ENCODE assay signal across 8 mouse cellular contexts in genomic region chr9:32516691-32517090, GRCm38 (mm10). TPM values are rescaled to one million over a fixed set of nuclear protein-coding genes. Genes with fewer than 3 reads are reported as not detected.
DNase-seq lines count a peak whose midpoint lies in the region; ATAC-seq and TF ChIP-seq lines count a peak whose summit lies in the region.

No protein-coding gene starts in this region.

- H3K9me3 ChIP-seq in intestine, embryonic 16.5 days (ENCODE audit: control insufficient read depth, low read length) = no peaks in the 10 kb centered on the region
- no peaks in the 10 kb centered on the region for H3K9me3 ChIP-seq in intestine, postnatal 0 days (ENCODE audit: control insufficient read depth)
- H3K9me3 ChIP-seq in liver, embryonic 14.5 days (ENCODE audit: control insufficient read depth, low read length) = no peaks in the 10 kb centered on the region

- TF ChIP-seq POLR2A in thymus, adult 2 months (IDR thresholded peaks at IDR 0.05; ENCODE audit: control insufficient read depth, extremely low read depth, insufficient read depth, low read length, poor library complexity) = no peak

- H3K4me3 ChIP-seq in intestine, embryonic 16.5 days (ENCODE audit: low read length) = no peak overlapping the region
- no peak overlapping the region for H3K4me3 ChIP-seq in intestine, postnatal 0 days (ENCODE audit: low read depth, low read length)
- H3K4me3 ChIP-seq in thymus, adult 2 months (ENCODE audit: control insufficient read depth, insufficient read depth, low read length) = peak overlapping the region; percentile 29; the same call in 1 of the 2 replicates
- no peak overlapping the region for H3K4me3 ChIP-seq in liver, embryonic 14.5 days (ENCODE audit: insufficient read depth in 1 of 2, low read depth in 2 of 2, low read length in 2 of 2)

- no peak overlapping the region for H3K9ac ChIP-seq in intestine, embryonic 16.5 days (ENCODE audit: low read depth, low read length)
- no peak overlapping the region for H3K9ac ChIP-seq in intestine, postnatal 0 days (ENCODE audit: low read depth, low read length)
- H3K9ac ChIP-seq in liver, embryonic 14.5 days (replicated peaks) = no peak overlapping the region

- peak overlapping the region; percentile 5; the same call in 1 of the 2 replicates for H3K27ac ChIP-seq in intestine, embryonic 16.5 days (ENCODE audit: low read length)
- no peak overlapping the region for H3K27ac ChIP-seq in intestine, postnatal 0 days (ENCODE audit: low read depth, low read length)
- H3K27ac ChIP-seq in thymus, adult 2 months (ENCODE audit: control insufficient read depth, insufficient read depth, low read length) = peak overlapping the region; percentile 97
- H3K27ac ChIP-seq in liver, embryonic 14.5 days = no peak overlapping the region

- 70% methylated on average over 9 of the region's 9 CpGs for WGBS in intestine, embryonic 16.5 days
- WGBS in intestine, postnatal 0 days = 62% methylated on average over 9 of the region's 9 CpGs
- WGBS in thymus, adult 2 months = 5% methylated on average over 9 of the region's 9 CpGs
- 23% methylated on average over 9 of the region's 9 CpGs for WGBS in liver, embryonic 14.5 days (ENCODE audit: insufficient replicate concordance)

- no peak for ATAC-seq in intestine, embryonic 16.5 days
- ATAC-seq in intestine, postnatal 0 days = no peak
- no peak for ATAC-seq in liver, embryonic 14.5 days (ENCODE audit: insufficient read depth)

- H3K36me3 ChIP-seq in intestine, embryonic 16.5 days (ENCODE audit: control insufficient read depth, insufficient read depth, low read length) = no peaks in the 10 kb centered on the region
- no peaks in the 10 kb centered on the region for H3K36me3 ChIP-seq in intestine, postnatal 0 days (ENCODE audit: control insufficient read depth, insufficient read depth)
- no peaks in the 10 kb centered on the region for H3K36me3 ChIP-seq in thymus, adult 2 months (ENCODE audit: control insufficient read depth, insufficient read depth, low read length)
- no peaks in the 10 kb centered on the region for H3K36me3 ChIP-seq in liver, embryonic 14.5 days (replicated peaks; ENCODE audit: control insufficient read depth, insufficient read depth, low read depth)

- no peak overlapping the region for H3K4me2 ChIP-seq in intestine, embryonic 16.5 days (ENCODE audit: low read depth, low read length)
- H3K4me2 ChIP-seq in intestine, postnatal 0 days (replicated peaks; ENCODE audit: low read depth) = no peak overlapping the region
- peak overlapping the region; percentile 23 for H3K4me2 ChIP-seq in liver, embryonic 14.5 days (ENCODE audit: low read depth)

- TF ChIP-seq EP300 in liver, embryonic 14.5 days (IDR thresholded peaks at IDR 0.05; ENCODE audit: low read depth) = no peak

- H3K4me1 ChIP-seq in intestine, embryonic 16.5 days (ENCODE audit: control insufficient read depth, insufficient read depth, low read length) = peaks cover 20% of the 10 kb centered on the region
- no peaks in the 10 kb centered on the region; the same call in 1 of the 2 replicates for H3K4me1 ChIP-seq in intestine, postnatal 0 days (replicated peaks; ENCODE audit: control insufficient read depth, insufficient read depth, low read length)
- peaks cover 77% of the 10 kb centered on the region for H3K4me1 ChIP-seq in thymus, adult 2 months (replicated peaks; ENCODE audit: control insufficient read depth, insufficient read depth, low read length)
- peaks cover 8 to 39% of the 10 kb centered on the region in 2 experiments for H3K4me1 ChIP-seq in liver, embryonic 14.5 days (replicated peaks; ENCODE audit: control insufficient read depth in 2 of 2, insufficient read depth in 2 of 2, low read length in 1 of 2)

- no peak for TF ChIP-seq CTCF in intestine, postnatal 0 days (IDR thresholded peaks at IDR 0.05; ENCODE audit: low read depth)
- no peak for TF ChIP-seq CTCF in thymus, adult 2 months (IDR thresholded peaks at IDR 0.05; ENCODE audit: borderline replicate concordance, control insufficient read depth, extremely low read depth, insufficient read depth, low read length, poor library complexity)
- no peak for TF ChIP-seq CTCF in liver, embryonic 14.5 days (IDR thresholded peaks at IDR 0.05; ENCODE audit: low read depth)

- no peaks in the 10 kb centered on the region for H3K27me3 ChIP-seq in intestine, embryonic 16.5 days (replicated peaks; ENCODE audit: control insufficient read depth, insufficient read depth, low read length)
- no peaks in the 10 kb centered on the region for H3K27me3 ChIP-seq in intestine, postnatal 0 days (replicated peaks; ENCODE audit: control insufficient read depth, insufficient read depth, low read length)
- H3K27me3 ChIP-seq in thymus, adult 2 months (ENCODE audit: control insufficient read depth, insufficient read depth, low read length) = no peaks in the 10 kb centered on the region
- H3K27me3 ChIP-seq in liver, embryonic 14.5 days (ENCODE audit: control insufficient read depth, insufficient read depth, low read length) = no peaks in the 10 kb centered on the region

- no peak for DNase-seq in thymus, adult 2 months
- no peak for DNase-seq in thymus, postnatal 36 days
- no peak for DNase-seq in liver, embryonic 14.5 days (ENCODE audit: low read depth in 3 of 3, low spot score in 3 of 3)
- no peak for DNase-seq in urinary bladder, postnatal 4 days (ENCODE audit: low spot score in 2 of 2)
- no peak for DNase-seq in urinary bladder, adult 2 months (ENCODE audit: low spot score)
- no peak for DNase-seq in cerebellum, postnatal 10 days

RNA-seq across cellular contexts. Expression of gene Fli1, which starts 26.0 kb away (rescaled TPM):
- 10.1 and 10.3 TPM in 2 replicates for polyA plus RNA-seq in intestine, embryonic 16.5 days (2015; fragmentation: Nextera tagmentation; extraction: Ambion mirVana)
- polyA plus RNA-seq in intestine, postnatal 0 days (2015; fragmentation: Nextera tagmentation; extraction: Ambion mirVana) = 6.0 and 6.1 TPM in 2 replicates
- polyA plus RNA-seq in thymus, adult 2 months (2012; rRNA removed) = 28.5 and 33.9 TPM in 2 replicates
- polyA plus RNA-seq in liver, embryonic 14.5 days (2012; rRNA removed) = 2.0 and 2.5 TPM in 2 replicates
- 6.2 and 6.9 TPM in 2 replicates for polyA plus RNA-seq in liver, embryonic 14.5 days (2014; fragmentation: Nextera tagmentation; extraction: Ambion mirVana)
- 6.0 and 7.6 TPM in 2 replicates for polyA plus RNA-seq in urinary bladder, adult 2 months (2012; rRNA removed)

Comparison
In these comparisons a context has a peak if more than half of its experiments do, and no peak if none do; other contexts are left out.
1. H3K27ac ChIP-seq: peak in intestine, embryonic 16.5 days (single experiment) and thymus, adult 2 months (single experiment); none in intestine, postnatal 0 days (single experiment) and liver, embryonic 14.5 days (single experiment).